Mouse (Mus musculus): ENCODE data around the gene Nap1l1. TPM values are rescaled to one million over a fixed set of nuclear protein-coding genes. Genes with fewer than 3 reads are reported as not detected.

The Nap1l1 gene
- polyA plus RNA-seq, 1 experiment, result 96.6 TPM

GRCm38 (mm10) chr10:111522230-111522629 lies 49.2 kb downstream of the Nap1l1 start:
- no peaks in the 10 kb centered on the region for H3K36me3 ChIP-seq (replicated peaks; ENCODE audit: low read length)
- H3K9me3 ChIP-seq, result no peaks in the 10 kb centered on the region
- TF ChIP-seq FLI1 (IDR thresholded peaks at IDR 0.05; ENCODE audit: low read length), result no peak
- TF ChIP-seq GATA1 (IDR thresholded peaks at IDR 0.05; ENCODE audit: borderline replicate concordance, low read length), result no peak
- no peak overlapping the region for H3K4me3 ChIP-seq (replicated peaks)
- H3K4me1 ChIP-seq, result peaks cover 18% of the 10 kb centered on the region
- H3K27me3 ChIP-seq (replicated peaks), result no peaks in the 10 kb centered on the region

GRCm38 (mm10) chr10:111523894-111524293 lies 50.9 kb downstream of the Nap1l1 start:
- Histone ChIP-seq H3K9me3 (no peaks in the 10 kb centered on the region), H3K36me3 (replicated peaks; ENCODE audit: low read length) (no peaks in the 10 kb centered on the region), H3K27me3 (replicated peaks) (no peaks in the 10 kb centered on the region), H3K4me1 (peaks cover 13% of the 10 kb centered on the region), H3K4me3 (replicated peaks) (no peak overlapping the region)
- no peak for TF ChIP-seq GATA1 (IDR thresholded peaks at IDR 0.05; ENCODE audit: borderline replicate concordance, low read length)
- TF ChIP-seq FLI1 (IDR thresholded peaks at IDR 0.05; ENCODE audit: low read length), result no peak

- H3K27me3 ChIP-seq (replicated peaks), result no peaks in the 10 kb centered on the region
- H3K4me3 ChIP-seq (replicated peaks), result no peak overlapping the region
- peaks cover 6% of the 10 kb centered on the region for H3K4me1 ChIP-seq
- TF ChIP-seq FLI1 (IDR thresholded peaks at IDR 0.05; ENCODE audit: low read length) (no peak), GATA1 (IDR thresholded peaks at IDR 0.05; ENCODE audit: borderline replicate concordance, low read length) (no peak)
- H3K9me3 ChIP-seq, result no peaks in the 10 kb centered on the region
- no peaks in the 10 kb centered on the region for H3K36me3 ChIP-seq (replicated peaks; ENCODE audit: low read length)
Observed at GRCm38 (mm10) chr10:111527057-111527456, 54.0 kb downstream of the Nap1l1 start.

- Histone ChIP-seq H3K4me1 (peaks cover 9% of the 10 kb centered on the region), H3K36me3 (replicated peaks; ENCODE audit: low read length) (no peaks in the 10 kb centered on the region), H3K4me3 (replicated peaks) (no peak overlapping the region), H3K9me3 (no peaks in the 10 kb centered on the region), H3K27me3 (replicated peaks) (no peaks in the 10 kb centered on the region)
- TF ChIP-seq FLI1 (IDR thresholded peaks at IDR 0.05; ENCODE audit: low read length) (no peak), GATA1 (IDR thresholded peaks at IDR 0.05; ENCODE audit: borderline replicate concordance, low read length) (no peak)
Observed at GRCm38 (mm10) chr10:111527613-111528012, 54.6 kb downstream of the Nap1l1 start.

- Histone ChIP-seq H3K4me1 (peaks cover 14% of the 10 kb centered on the region), H3K36me3 (replicated peaks; ENCODE audit: low read length) (no peaks in the 10 kb centered on the region), H3K4me3 (replicated peaks) (no peak overlapping the region), H3K9me3 (no peaks in the 10 kb centered on the region), H3K27me3 (replicated peaks) (no peaks in the 10 kb centered on the region)
- TF ChIP-seq FLI1 (IDR thresholded peaks at IDR 0.05; ENCODE audit: low read length), result no peak
- no peak for TF ChIP-seq GATA1 (IDR thresholded peaks at IDR 0.05; ENCODE audit: borderline replicate concordance, low read length)
Observed at GRCm38 (mm10) chr10:111528283-111528682, 55.3 kb downstream of the Nap1l1 start.

- TF ChIP-seq FLI1 (IDR thresholded peaks at IDR 0.05; ENCODE audit: low read length) (no peak), GATA1 (IDR thresholded peaks at IDR 0.05; ENCODE audit: borderline replicate concordance, low read length) (no peak)
- no peak overlapping the region for H3K4me3 ChIP-seq (replicated peaks)
- peaks cover 23% of the 10 kb centered on the region for H3K4me1 ChIP-seq
- H3K36me3 ChIP-seq (replicated peaks; ENCODE audit: low read length), result no peaks in the 10 kb centered on the region
- no peaks in the 10 kb centered on the region for H3K27me3 ChIP-seq (replicated peaks)
- H3K9me3 ChIP-seq, result no peaks in the 10 kb centered on the region
Observed at GRCm38 (mm10) chr10:111530398-111530797, 57.4 kb downstream of the Nap1l1 start.

- H3K9me3 ChIP-seq, result no peaks in the 10 kb centered on the region
- H3K4me1 ChIP-seq, result peaks cover 32% of the 10 kb centered on the region
- no peaks in the 10 kb centered on the region for H3K36me3 ChIP-seq (replicated peaks; ENCODE audit: low read length)
- no peaks in the 10 kb centered on the region for H3K27me3 ChIP-seq (replicated peaks)
- TF ChIP-seq FLI1 (IDR thresholded peaks at IDR 0.05; ENCODE audit: low read length), result no peak
- TF ChIP-seq GATA1 (IDR thresholded peaks at IDR 0.05; ENCODE audit: borderline replicate concordance, low read length), result no peak
- no peak overlapping the region for H3K4me3 ChIP-seq (replicated peaks)
Observed at GRCm38 (mm10) chr10:111534691-111535090, 61.7 kb downstream of the Nap1l1 start.

GRCm38 (mm10) chr10:111537410-111537809 lies 64.4 kb downstream of the Nap1l1 start:
- no peaks in the 10 kb centered on the region for H3K36me3 ChIP-seq (replicated peaks; ENCODE audit: low read length)
- H3K4me3 ChIP-seq (replicated peaks), result no peak overlapping the region
- H3K4me1 ChIP-seq, result peaks cover 37% of the 10 kb centered on the region
- TF ChIP-seq FLI1 (IDR thresholded peaks at IDR 0.05; ENCODE audit: low read length) (no peak), GATA1 (IDR thresholded peaks at IDR 0.05; ENCODE audit: borderline replicate concordance, low read length) (no peak)
- H3K27me3 ChIP-seq (replicated peaks), result no peaks in the 10 kb centered on the region
- H3K9me3 ChIP-seq, result peaks cover 3% of the 10 kb centered on the region; the same call in 1 of the 2 replicates

GRCm38 (mm10) chr10:111539724-111540324 lies 66.8 kb downstream of the Nap1l1 start:
- H3K4me1 ChIP-seq, result peaks cover 44% of the 10 kb centered on the region
- no peak for TF ChIP-seq GATA1 (IDR thresholded peaks at IDR 0.05; ENCODE audit: borderline replicate concordance, low read length)
- H3K4me3 ChIP-seq (replicated peaks), result peak overlapping the region; percentile 77
- peaks cover 3% of the 10 kb centered on the region; the same call in 1 of the 2 replicates for H3K9me3 ChIP-seq
- no peaks in the 10 kb centered on the region for H3K27me3 ChIP-seq (replicated peaks)
- no peaks in the 10 kb centered on the region for H3K36me3 ChIP-seq (replicated peaks; ENCODE audit: low read length)

- Histone ChIP-seq H3K9me3 (peaks cover 3% of the 10 kb centered on the region; the same call in 1 of the 2 replicates), H3K36me3 (replicated peaks; ENCODE audit: low read length) (no peaks in the 10 kb centered on the region), H3K4me3 (replicated peaks) (no peak overlapping the region), H3K4me1 (peaks cover 52% of the 10 kb centered on the region), H3K27me3 (replicated peaks) (no peaks in the 10 kb centered on the region)
- no peak for TF ChIP-seq GATA1 (IDR thresholded peaks at IDR 0.05; ENCODE audit: borderline replicate concordance, low read length)
- no peak for TF ChIP-seq FLI1 (IDR thresholded peaks at IDR 0.05; ENCODE audit: low read length)
Observed at GRCm38 (mm10) chr10:111540678-111541077, 67.7 kb downstream of the Nap1l1 start.
